Mouse (Mus musculus) kidney, embryonic 15.5 days (tissue): ENCODE measurements around the gene Gm7544. TPM values are rescaled to one million over a fixed set of nuclear protein-coding genes. Genes with fewer than 3 reads are reported as not detected.

Experiments used
- ATAC-seq: fragments of 200-750 bp; cut with Nextera tagmentation; replicated peaks from 2 replicates; pipeline ENCODE4 v1.8.0; 2017; ENCODE audit warnings: moderate TSS enrichment; ENCODE audit not compliant: low FRiP score
- H3K27ac ChIP-seq: fragments of 300-500 bp; sonication (generic); 2 replicates; pipeline ENCODE4 v1.5.1; 2015; ENCODE audit warnings: mild to moderate bottlenecking, inconsistent platforms
- H3K27me3 ChIP-seq: fragments of 300-500 bp; sonication (generic); 2 replicates; pipeline ENCODE4 v1.6.1; 2015; ENCODE audit warnings: inconsistent platforms
- H3K36me3 ChIP-seq: fragments of 300-500 bp; sonication (generic); 2 replicates; pipeline ENCODE4 v1.6.1; 2015; ENCODE audit warnings: inconsistent platforms
- H3K4me1 ChIP-seq: fragments of 300-500 bp; sonication (generic); 2 replicates; pipeline ENCODE4 v1.6.1; 2015; ENCODE audit warnings: inconsistent platforms
- H3K4me2 ChIP-seq: fragments of 300-500 bp; sonication (generic); 2 replicates; pipeline ENCODE4 v1.6.1; 2015; ENCODE audit warnings: moderate library complexity, mild to moderate bottlenecking, inconsistent platforms
- H3K4me3 ChIP-seq: fragments of 300-500 bp; sonication (generic); replicated peaks from 2 replicates; pipeline ENCODE4 v1.5.1; 2015; ENCODE audit warnings: mild to moderate bottlenecking, inconsistent platforms
- H3K9ac ChIP-seq: fragments of 300-500 bp; sonication (generic); 2 replicates; pipeline ENCODE4 v1.6.1; 2015; ENCODE audit warnings: mild to moderate bottlenecking, inconsistent platforms
- H3K9me3 ChIP-seq: fragments of 300-500 bp; sonication (generic); replicated peaks from 2 replicates; pipeline ENCODE4 v1.6.1; 2016; ENCODE audit warnings: inconsistent platforms
- WGBS: fragments of 180-500 bp; shearing (Covaris S2); methylation state at CpG from one replicate; pipeline ENCODE4 v1.1.7; 2015; ENCODE audit warnings: mixed read lengths; 5-methylcytosine and 5-hydroxymethylcytosine counted together
- polyA plus RNA-seq: library from polyadenylated mRNA; unstranded; fragments of >200 nt; fragmentation: Nextera tagmentation; extraction: Ambion mirVana; gene quantifications from 2 replicates; pipeline ENCODE4 v1.2.1, GENCODE M21; 2015

Gene Gm7544
- polyA plus RNA-seq, 1 experiment from 2014 or later: not detected

DNA sequence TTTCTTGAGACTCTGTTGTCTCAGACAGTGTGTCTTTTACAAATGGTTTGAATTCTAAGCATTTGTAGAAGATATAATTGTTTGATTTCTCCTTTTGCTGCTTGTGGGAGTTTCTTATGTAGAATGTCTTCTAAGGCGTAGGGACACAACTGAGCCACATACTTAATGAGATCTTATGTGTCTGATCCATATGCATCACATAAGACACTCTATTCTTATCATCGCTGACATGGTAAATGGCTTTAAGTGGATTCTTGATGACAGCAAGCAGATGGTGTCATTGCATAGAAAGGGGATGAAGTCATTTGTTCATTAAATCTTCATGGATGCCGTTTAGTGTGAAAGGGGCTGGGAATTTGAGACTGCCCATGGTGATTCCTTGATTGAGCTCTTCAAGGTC, 49.9 kb downstream of the Gm7544 start:
- no peak for ATAC-seq
- Histone ChIP-seq H3K4me1 (no peaks in the 10 kb centered on the region), H3K4me2 (no peak overlapping the region), H3K27me3 (no peaks in the 10 kb centered on the region), H3K9ac (no peak overlapping the region), H3K9me3 (no peaks in the 10 kb centered on the region), H3K4me3 (no peak overlapping the region), H3K36me3 (peaks cover 27% of the 10 kb centered on the region), H3K27ac (no peak overlapping the region)
- WGBS: 81% methylated on average over 3 of the region's 3 CpGs

Other genes with a start within 250 kb of the Gm7544 start
- 217 and 235 TPM in 2 replicates for gene Mff, start 231.1 kb downstream of the Gm7544 start, polyA plus RNA-seq
- 1.7 and 2.7 TPM in 2 replicates for gene Tm4sf20, start 187.6 kb downstream of the Gm7544 start, polyA plus RNA-seq
- gene Gm47791, start 184.8 kb downstream of the Gm7544 start, polyA plus RNA-seq: not detected in 2 replicates
- 29.7 and 33.0 TPM in 2 replicates for gene Agfg1, start 116.5 kb downstream of the Gm7544 start, polyA plus RNA-seq
- gene A030005L19Rik, start 42.7 kb downstream of the Gm7544 start, polyA plus RNA-seq: 0.26 and 0.28 TPM in 2 replicates
- gene A030014E15Rik, start 31.1 kb downstream of the Gm7544 start, polyA plus RNA-seq: not detected in 2 replicates
- not detected in 2 replicates for gene Gm6217, start 24.6 kb downstream of the Gm7544 start, polyA plus RNA-seq
- gene A030003K21Rik, start 12.6 kb downstream of the Gm7544 start, polyA plus RNA-seq: not detected in 2 replicates
- not detected in 2 replicates for gene Gm47955, start 4.3 kb upstream of the Gm7544 start, polyA plus RNA-seq
- not detected in 2 replicates for gene Gm47959, start 44.5 kb upstream of the Gm7544 start, polyA plus RNA-seq
- gene Slc19a3, start 82.4 kb upstream of the Gm7544 start, polyA plus RNA-seq: 1.1 and 1.2 TPM in 2 replicates
- not detected in 2 replicates for gene Krtap28-10, start 86.5 kb upstream of the Gm7544 start, polyA plus RNA-seq
- not detected in 2 replicates for gene Gm47969, start 88.9 kb upstream of the Gm7544 start, polyA plus RNA-seq
- gene A030005K14Rik, start 103.4 kb upstream of the Gm7544 start, polyA plus RNA-seq: not detected in 2 replicates
- gene Krtap28-13, start 104.9 kb upstream of the Gm7544 start, polyA plus RNA-seq: not detected in 2 replicates
- gene Ccl20, start 160.8 kb upstream of the Gm7544 start, polyA plus RNA-seq: 0.56 and 1.2 TPM in 2 replicates
- gene Daw1, start 203.7 kb upstream of the Gm7544 start, polyA plus RNA-seq: 0.33 and 0.38 TPM in 2 replicates